Mouse (Mus musculus): ENCODE measurements around the gene Bcl2l1.

Bcl2l1 gene

DNA sequence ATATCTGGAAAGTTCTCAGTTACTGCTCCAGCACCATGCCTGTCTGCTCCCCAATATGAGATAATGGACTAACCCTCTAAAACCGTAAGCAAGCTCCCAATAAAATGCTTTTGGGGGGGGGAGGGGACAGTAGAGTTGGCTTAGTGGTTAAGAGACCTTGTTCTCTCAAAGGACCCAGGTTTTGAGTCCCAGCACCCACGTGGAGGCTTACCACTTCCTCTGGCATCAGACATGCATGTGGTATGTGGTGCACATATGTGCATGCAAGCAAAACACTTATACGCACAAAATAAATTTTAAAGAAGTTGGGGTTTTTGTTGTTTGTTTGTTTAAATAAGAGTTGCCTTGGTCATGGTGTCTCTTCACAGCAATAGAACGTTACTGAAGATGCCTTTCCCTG is 56.2 kb downstream of the Bcl2l1 start:
- DNase-seq (ENCODE audit: low spot score in 2 of 2): no peak

DNA sequence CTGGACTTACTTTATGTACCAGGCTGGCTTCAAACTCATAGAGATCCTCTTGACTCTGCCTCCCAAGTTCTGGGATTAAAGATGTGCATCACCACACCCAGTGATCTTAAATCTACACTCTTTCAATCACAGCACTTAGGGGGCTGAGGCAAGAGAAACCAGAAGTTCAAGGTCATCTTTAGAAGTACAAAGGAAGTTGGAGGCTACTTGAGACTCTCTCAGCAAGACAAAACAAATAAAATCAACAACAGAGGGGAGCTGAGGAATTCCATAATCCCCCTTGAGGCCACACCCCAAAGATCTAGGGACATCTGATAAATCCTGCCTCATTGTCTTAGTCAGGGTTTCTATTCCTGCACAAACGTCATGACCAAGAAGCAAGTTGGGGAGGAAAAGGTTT is 59.3 kb downstream of the Bcl2l1 start:
- DNase-seq (ENCODE audit: low spot score in 2 of 2): no peak

DNA sequence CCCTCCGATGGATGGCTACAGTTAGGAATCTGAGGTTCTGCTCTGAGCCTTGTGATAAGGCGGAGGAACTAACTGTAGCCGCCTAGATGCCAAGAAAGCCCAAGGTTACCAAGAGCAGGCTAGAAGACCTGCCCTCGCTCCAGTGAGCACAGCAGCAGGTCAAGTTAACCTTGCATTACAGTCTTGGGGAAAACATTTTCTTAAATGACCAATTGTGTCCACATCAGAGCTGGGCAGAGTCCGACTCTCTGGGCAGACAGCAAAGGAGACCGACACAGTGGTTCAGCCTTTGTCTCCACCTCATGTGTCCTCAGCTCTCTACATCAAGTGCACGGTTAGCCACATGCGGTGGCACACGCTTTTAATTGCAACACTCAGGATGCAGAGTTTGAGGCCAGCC is 60.0 kb downstream of the Bcl2l1 start:
- DNase-seq (ENCODE audit: low spot score in 2 of 2): no peak

DNA sequence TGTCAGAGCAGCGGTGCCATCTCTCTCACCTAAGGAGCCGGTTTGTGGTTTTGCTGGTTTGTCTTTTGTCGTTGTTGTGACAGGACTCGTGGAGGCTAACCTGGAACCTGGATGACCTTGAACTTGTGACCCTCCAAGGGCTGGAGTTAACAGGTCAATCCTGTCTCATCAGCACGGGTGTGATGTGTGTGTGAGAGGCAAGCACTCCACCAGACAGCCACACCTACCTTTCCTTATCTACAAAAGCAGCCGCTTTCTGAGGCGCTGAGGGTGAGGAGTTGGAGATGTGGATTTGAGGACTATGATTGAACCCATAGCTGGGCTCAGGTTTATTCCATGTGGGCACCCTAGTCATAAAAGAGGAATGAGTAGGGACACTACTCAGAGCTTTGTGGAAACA is 61.9 kb downstream of the Bcl2l1 start:
- no peak for DNase-seq (ENCODE audit: low spot score in 2 of 2)

DNA sequence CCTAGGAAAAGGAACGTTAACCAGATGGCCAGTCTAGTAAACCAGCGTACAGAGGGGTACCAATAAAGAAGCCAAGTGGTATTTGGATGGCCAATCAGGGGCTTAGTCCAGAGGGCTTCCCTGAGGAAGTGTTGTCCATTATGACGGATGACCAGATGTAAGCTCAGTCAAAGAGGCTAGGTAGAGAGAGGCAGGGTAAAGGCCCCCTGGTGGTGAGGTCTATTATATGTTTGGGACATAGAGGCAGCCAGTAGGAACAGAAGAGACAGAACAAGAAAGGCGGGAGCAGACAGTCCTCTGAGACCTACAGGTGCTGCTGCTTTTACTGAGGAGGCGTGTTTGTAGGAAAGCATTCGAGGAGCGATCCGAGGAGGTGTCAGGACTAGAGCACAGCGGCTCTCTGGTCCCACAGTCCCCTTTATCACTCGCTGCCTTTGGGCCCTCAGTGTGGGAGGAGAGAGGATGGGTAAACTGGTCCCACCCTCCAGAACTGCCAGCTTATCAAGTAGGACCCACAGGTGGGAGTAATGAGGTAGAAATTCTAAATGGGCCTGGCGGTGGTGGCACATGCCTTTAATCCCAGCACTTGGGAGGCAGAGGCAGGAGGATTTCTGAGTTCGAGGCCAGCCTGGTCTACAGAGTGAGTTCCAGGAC is 63.8 kb downstream of the Bcl2l1 start:
- DNase-seq (ENCODE audit: low spot score in 2 of 2): peak; percentile 13 to 55

DNA sequence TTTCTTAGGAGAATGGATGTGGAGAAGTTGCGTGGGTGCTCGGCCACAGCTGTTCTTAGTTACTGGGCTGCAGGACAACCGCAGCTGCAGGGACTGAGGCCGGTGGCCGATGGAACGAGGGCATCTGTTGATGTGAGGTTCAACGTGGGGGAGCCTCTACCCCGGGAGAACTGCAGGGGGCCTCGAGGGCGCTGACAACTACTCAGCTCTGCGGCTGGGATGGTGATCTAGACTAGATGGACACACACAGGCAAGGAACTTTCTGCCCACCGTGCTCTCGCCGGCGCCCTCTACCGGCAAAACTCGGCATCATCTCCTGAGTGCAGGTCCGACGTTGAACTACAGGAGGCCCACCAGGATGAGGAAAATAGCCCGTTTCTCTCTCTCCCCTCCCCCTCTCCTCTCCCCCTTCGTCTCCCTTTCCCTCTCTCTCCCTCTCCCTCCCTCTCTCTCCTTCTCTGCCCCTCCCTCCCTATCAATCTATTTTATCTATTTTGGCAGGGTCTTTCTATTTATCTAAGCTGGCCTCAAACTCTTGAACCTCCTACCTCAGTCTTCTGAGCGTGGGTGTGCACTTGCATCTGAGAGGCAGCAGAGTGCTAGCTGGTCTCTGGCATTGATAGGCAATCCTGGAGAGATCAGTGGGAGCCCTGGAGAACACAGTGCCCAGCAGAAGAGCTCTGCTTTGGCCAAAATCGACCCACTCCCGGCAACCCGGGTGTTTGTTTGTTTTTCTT is 65.0 kb downstream of the Bcl2l1 start:
- DNase-seq (ENCODE audit: low spot score in 2 of 2): peak; percentile 81 to 90

DNA sequence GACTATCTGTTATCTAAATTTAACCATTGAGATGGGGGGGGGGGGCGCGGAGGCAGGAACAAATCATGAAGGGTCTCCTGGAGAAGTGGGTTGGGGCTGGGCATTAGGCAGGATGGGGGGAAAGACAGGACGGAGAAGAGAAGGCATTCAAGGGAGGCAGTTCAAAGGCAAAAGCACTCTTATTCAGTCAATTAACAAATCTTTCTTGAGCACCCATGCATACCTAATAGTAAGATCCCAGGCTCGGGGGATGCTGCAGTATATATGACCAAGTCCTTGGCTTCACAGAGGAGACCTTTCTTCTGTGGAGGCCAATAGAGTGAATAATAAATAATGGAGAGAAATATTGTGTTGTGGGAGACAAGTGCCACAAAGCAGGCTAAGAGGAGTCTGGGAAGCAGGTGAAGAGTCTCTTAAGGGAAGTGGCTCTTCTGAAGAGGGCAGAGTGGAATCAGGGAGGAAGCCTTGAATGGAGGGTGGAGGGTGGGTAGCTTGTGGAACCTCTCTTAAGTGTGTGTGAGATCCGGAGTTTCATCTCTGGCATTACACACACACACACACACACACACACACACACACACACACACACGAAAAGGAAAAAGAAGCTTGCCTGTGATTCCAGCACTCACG is 66.4 kb downstream of the Bcl2l1 start:
- no peak for DNase-seq (ENCODE audit: low spot score in 2 of 2)

DNA sequence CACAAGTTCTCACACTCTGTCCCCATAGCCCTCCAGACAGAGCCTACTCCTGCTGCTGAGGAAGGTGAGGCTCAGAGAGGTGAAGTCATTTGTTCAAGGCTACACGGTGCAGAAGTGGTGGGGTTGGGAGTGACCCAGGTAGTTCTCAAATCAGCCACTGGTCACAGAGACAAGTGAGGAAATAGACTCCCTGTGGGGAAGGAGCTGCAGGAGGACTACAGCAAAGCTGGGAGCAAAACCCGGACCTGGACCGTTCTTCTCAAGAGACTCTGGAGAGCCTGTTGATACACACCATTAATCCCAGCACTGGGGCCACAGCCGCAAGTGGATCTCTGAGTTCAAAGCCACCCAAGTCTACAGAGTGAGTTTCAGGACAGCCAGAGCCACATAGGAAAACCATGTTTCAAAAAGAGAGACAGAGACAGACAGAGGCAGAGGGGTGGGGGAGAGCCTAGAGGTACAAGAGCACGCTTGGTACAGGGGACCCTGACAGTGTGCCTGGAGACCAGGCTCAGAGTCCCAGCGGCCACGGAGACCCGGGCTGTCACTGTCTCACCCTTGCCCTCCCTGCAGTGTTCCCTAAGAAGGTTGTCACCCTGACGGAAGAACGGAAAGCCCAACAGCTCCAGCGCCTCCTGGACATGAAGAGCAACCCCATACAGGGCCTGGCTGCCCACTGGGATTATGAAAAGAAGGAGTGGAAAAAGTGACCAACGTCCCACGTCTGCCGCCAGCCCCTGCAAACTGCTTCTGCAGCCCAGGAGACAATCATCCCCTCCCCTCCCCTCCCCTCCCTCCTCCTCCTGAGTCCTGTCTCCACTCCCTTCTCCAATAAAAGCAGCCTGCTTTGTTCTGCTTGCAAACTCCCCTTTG is 67.1 kb downstream of the Bcl2l1 start:
- DNase-seq (ENCODE audit: low spot score in 2 of 2): no peak

DNA sequence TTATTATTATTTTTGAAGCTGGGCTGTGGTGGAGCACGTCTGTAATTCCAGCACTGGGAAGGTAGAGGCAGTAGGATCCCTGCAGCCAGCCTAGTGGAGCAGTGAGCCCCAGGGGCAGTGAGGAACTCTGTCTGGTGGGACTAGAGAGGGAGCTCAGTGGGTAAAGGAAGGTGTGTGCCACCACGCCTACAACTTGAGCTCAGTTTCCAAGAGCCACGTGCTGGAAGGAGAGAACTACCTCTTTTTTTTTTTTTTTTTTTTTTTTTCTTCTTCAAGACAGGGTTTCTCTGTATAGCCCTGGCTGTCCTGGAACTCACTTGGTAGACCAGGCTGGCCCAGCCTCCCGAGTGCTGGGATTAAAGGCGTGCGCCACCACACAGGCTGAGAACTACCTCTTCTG is 68.2 kb downstream of the Bcl2l1 start:
- no peak for DNase-seq (ENCODE audit: low spot score in 2 of 2)

DNA sequence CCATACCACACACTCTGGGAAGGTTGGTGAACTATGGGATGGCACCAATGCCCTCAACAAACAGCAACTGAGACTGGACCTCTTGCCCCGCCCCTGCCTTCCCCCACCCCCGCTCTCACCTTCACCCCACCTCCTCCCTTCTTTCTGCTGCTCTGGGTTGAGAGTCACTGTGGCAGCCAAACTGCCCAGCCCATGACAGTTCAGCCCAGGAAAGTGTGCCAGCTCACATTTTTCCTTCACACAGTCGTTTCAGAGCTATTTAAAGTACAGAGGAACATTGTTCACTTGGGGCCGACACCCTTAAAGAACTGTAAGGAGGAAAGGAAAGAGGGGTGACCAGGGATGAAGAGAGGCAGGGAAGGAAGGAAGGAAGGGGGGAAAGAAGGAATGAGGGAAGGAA is 73.2 kb downstream of the Bcl2l1 start:
- DNase-seq (ENCODE audit: low spot score in 2 of 2): no peak

DNA sequence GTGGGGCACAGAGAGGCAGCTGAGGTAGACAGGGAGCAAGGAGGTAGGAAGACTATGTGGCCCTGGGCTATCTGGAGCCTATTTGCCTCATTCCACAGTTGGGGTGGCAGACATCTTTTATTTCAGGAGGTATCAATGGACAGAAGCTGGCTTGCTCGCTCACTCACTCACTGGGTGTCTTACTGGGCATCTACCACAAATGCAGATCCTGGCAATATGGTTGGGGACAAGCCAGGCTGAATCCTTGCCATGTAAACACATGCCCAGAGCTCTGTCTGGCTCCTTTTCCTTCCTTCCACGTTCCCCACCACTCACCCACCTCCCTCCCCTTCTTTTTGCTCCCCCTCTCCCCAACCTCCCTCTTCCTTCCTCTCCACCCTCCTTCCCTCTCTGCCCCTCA is 74.0 kb downstream of the Bcl2l1 start:
- no peak for DNase-seq (ENCODE audit: low spot score in 2 of 2)

DNA sequence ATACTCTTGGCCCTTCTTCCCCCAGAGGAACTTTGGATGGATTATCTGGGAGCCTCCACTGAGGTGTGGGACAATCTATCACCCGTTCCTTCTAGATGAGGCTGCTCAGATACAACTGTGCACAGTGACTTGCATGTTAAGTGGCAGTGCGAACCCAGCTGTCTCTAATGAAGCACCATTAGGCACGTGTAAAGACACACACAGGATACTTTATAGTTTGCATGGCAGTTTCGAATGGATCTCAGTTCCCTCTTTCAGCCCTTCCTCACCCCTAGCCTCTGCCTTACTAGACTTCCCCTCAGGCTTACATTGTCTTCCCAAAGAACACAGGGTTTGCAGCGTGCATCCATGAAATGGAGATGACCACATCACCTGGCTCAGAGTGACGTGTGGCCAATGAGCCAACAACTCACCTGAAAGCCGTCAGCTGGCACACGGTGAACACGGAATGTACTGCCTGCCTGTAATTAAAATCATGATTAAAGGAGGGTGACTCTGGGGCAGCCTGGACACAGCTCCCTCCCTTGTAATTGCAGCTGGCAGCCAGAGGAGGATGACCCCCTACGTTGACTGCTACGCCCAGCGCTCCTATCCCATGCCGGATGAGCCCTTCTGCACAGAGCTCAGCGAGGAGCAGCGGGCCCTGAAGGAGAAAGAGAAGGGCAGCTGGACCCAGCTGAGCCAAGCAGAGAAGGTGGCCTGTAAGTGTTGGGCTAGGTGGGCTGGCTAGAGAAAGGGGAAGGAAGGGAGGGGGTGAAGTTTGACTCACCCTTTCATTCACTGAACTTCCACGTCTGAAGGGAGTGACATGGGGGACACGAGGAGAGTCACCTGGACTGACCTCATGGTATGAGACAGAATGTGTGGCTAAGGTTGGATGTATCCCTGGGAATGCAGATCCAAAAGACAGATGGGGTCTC is 74.8 kb downstream of the Bcl2l1 start:
- no peak for DNase-seq (ENCODE audit: low spot score in 2 of 2)

DNA sequence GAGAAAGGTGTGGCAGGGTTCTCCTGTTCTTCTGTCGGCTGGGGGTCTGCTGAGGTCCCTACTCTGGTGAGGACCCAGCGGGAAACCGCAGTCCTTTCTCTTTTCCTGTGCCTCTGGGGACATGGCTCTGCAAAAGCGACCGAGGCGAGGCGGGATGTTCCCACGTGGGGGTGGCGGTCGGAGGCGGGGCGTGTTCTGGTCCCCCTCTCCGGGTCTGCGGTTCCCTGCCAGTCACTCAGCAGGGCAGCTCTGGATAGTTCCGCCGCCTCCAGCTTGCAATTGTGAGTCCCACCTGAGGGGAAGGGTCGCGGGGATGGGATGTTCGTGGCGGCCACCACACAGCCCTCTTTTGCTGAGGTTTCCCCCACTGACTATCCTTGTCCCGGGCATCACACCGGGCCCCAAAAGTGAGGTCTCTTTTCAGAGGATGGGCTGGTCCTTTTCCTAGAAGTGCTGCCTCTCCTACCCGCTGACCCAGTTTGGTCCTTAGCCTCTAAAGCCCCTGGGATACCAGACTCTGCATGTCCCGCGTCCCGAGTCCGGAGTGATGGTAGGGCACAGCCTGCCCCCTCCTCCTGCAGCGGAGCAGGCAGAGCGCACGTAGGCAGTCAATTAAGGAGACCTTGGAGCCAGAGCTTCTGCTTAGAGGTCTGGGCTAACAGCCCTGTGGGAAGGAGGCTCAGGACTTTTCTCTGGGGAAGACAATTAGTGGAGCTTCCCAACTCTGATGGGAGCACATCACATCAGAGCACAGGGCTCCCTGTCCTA is 77.4 kb downstream of the Bcl2l1 start, which contains the start of gene Cox4i2:
Cox4i2 (plus strand) TSS at position 230 of the 768 bp plus-strand sequence.
- no peak for DNase-seq (ENCODE audit: low spot score in 2 of 2)

DNA sequence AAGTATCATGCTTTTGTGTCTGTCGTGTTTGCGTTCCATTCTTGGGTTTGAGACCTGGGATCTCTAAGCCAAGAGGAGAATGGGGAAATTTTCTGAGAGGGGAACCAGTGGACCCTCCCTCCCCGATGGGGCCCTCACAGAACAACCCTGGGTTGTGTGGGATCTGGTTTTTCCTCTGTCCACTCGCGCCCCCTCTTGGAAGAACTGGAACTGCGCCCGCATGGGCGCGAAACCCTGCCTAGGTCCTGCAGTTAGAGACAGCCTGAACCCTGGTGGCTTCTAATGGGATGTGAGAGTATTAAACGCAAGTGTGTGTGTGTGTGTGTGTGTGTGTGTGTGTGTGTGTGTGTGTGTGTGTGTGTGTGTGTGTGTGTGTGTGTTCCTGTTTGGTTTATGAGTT is 89.1 kb downstream of the Bcl2l1 start:
- peak in 1 of 2 experiments; percentile 74 for DNase-seq (ENCODE audit: low spot score in 2 of 2)

DNA sequence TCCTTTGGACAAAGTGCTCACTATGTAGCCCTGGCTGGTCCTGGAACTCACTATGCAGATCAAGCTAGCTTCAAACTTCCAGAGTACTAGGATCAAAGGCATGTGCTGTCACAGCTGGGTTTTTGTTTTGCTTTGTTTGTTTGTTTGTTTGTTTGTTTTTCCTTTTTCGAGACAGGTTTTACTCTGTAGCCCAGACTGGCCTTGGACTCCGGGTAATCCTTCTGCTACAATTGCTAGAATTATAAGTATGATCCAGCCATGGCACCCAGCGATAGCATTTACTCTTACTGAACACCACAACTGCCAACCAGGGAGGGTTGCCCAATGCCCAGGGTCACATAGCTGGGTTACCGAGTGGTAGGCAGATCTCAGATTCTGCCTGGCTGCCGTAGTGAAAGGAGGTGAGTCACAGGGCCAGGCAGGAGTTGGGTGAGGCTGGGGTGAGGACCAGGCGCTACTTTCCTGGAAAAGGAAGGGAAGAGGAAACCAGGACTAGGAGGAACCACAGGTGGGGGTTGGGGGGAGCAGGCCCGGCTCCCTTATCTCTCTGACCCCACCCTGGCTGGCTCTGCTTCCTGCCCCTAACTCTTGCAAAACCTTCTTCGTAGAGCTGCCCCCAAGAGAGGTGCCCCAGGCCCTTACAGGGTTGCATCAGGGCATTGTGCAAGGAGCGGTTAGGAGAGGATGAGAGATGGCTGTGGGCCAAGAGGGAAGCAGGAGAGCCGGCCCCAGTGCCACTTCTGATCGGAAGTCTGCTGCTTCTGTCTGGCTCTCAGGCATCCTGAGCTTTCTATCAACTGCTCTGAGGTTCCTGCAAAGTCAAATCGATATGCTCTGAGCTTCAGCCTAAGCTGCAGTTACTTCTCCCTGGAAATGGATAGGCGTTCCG is 90.1 kb downstream of the Bcl2l1 start:
- peak; percentile 68 to 77 for DNase-seq (ENCODE audit: low spot score in 2 of 2)

DNA sequence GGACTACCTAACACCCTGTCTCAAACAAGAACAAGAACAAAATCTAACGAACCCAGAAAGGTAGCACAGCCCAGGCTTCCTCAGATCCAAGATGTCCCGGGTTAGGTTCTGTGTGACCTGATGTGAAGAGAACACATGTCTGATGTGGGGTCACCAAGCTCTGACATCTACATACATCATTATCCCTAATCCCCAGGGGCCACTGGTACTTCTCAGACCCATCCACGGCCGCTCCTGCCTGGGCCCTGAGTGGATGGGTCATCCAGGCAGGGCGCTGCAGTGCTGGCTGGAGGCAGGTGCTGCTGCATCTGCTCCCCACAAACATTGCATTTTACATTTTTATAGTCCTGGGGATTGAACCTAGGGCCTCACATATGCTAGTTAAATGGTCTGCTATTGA is 91.0 kb downstream of the Bcl2l1 start:
- DNase-seq (ENCODE audit: low spot score in 2 of 2): no peak

DNA sequence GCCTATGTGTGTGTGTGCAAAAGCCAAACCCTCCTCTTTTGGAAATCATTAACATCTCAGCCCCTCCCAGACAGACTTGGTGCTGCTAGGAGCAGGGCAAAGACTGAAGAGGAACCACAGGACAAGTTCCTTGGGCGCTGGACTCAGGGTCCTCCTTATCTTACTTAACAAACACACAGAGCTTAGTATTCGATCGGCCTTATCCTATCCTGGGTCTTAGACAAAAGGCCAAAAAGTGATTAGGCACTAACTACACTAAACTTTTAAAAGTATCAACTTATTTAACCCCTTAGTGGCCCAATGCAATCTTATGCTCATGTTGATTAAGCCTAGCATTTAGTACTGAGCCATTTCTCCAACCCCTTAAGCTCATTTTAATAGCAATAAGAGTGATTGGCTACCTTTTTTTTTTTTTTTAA is 91.7 kb downstream of the Bcl2l1 start:
- DNase-seq (ENCODE audit: low spot score in 2 of 2): peak in 1 of 2 experiments; percentile 61

DNA sequence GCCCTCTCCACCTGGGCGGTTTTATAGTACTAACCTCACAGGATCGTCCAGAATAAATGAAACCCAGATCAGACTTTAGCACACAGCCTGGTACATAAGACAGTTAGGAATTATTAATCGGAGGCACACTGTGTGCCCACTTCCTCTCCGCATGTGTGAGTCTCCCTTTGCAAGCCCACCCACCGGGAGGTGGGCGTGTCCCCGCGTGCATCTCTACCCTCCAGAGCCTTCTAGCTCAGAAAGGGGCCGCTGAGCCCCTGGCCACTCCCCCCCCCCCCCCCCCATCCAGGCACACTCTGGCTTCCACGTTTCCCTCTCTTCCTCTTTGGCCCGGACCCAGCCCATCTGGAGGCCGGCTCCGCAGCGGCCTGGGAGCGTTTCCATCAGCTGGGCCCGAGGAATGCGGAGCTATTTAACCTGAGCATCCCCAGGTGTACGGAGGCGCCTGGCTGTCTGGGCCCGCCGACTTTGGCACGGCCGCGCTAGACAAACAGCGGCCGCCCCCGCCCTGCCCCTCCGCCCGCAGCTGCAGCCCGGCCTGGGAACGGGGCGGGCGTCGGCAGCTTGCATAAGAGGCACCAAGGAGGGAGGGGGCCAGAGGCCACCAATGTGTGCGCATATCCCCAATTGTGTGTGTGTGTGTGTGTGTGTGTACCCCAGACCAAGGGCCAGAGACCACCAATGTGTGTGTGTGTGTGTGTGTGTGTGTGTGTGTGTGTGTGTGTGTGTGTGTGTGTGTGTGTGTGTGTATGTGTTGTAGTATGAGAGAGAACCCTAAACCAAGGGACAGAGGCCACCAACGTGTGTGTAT is 92.3 kb downstream of the Bcl2l1 start:
- DNase-seq (ENCODE audit: low spot score in 2 of 2): peak; percentile 79 to 90
